Mouse (Mus musculus) ES-CJ7 (cell line): Measurements from ENCODE around the gene Zfp541.
A peak's percentile ranks its signal among the peaks of the same experiment; 100 is the strongest.

ENCODE experiments used
- DNase-seq: peaks from one replicate; pipeline ENCODE4 v3.0.0; 2011; ENCODE audit warnings: low read depth, low spot score

Zfp541 gene

GRCm38 (mm10) chr7:16061219-16062098 lies at the start of gene Zfp541:
TSS of gene Zfp541 (plus strand) at chr7:16061814.
- DNase-seq = peak; percentile 60

- peak; percentile 43 for DNase-seq
Measured at GRCm38 (mm10) chr7:16012576-16013263, 48.9 kb upstream of the Zfp541 start.

DNA sequence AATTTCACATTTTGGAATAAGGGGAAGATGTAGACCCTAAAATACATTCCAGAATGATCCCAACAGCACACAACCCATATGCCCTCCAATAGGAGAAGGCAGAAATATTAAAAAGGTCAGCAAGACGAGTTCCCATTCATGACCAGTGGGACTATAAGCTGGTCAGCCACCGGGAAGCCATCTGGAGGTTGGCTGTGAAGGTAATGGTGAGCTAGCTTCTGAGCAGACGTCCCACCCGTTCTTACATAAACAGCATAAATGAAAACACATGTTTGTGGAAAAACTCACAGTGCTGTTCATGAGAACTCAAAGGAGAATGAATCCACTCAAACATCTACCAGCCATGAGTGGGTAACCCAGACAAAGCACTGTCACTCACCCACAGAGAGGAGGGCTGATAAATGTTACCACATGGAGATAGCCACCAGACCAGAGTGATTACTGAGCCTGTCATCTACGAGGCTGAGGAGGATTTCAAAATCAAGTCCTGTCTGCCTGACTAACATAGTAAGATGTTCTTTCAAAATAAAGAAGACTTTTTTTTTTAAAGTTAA lies 47.8 kb upstream of the Zfp541 start:
- no peak for DNase-seq

GRCm38 (mm10) chr7:16014521-16015175 lies 47.0 kb upstream of the Zfp541 start:
- DNase-seq = no peak

DNA sequence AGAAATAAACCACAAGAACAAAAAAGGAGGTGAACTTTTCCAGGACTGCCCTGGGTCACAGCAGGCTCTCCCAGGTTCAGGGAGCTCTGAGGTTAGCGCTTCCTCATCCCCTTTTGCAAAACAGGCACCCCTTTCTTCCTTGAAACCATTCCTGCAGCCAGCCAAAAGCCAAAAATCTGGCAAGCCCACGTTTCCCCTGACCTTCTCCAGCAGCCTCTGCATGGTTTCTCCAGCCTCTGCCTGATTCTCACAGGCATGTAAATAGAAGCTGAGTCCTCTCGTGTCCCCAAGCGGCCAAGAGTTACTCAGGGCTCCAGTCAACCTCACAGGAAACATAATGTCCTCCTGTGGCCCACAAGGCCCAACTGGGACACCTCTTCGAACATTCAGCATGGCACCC lies 46.2 kb upstream of the Zfp541 start:
- DNase-seq = no peak

DNA sequence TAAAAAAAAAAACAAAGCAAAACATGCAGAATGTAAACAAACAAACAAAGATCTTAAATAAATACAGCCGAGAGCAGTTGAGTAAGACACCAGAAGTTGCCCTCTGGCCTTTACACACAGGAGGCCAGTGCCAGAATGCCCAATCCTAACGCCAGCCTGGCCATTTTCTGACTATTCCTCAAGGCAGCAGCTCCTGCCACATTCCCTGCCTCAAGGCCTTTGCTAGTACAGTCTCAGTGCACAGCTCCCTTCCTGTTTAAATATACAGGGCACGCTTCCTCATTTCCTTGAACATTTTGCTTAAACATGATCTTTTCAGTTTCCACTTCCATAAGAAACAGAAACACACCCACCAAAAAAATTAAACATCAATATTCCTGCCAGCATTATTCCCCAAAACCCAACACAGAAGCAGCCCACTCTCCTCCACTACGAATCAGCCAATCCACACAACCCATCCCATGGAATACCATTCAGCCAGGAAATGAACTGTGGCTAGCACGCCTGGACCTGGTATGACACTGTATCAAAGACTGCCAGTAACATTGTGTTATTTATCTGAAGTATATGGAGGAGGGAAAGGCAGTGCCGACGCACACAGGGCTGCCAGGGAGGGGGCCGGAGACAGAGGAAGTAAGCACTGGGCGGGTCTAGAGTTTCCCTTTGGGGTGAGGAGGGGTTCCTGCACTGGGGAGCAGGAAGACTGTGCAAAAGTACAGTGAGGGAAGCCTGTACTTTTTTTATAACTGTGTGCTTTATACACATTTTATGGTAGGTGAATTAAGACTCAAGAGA lies 43.4 kb upstream of the Zfp541 start:
- DNase-seq = no peak

- no peak for DNase-seq
Measured at GRCm38 (mm10) chr7:16019256-16020094, 42.1 kb upstream of the Zfp541 start.

- no peak for DNase-seq
Measured at GRCm38 (mm10) chr7:16024603-16025222, 36.9 kb upstream of the Zfp541 start.

GRCm38 (mm10) chr7:16028102-16028927 lies 33.3 kb upstream of the Zfp541 start:
- no peak for DNase-seq

DNA sequence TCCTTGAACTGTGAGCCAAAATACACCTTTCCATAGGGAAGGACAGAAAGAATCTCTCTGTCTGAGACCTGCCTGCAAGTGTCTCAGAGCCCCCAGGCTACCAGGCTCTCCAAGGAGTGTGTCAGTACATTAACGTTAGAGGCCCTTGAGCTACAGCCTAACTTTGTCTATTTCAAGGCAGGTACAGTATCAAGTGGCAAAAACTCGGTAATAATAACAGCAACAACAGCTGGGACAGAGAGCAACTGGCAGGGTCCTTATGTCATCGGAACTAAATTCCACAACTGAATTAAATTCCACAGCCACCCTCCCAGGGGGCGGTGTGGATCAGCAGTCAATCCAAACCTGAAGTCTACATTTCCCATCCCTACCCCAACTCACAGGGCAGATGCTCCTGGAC lies 30.5 kb upstream of the Zfp541 start:
- DNase-seq = no peak

GRCm38 (mm10) chr7:16033059-16033458 lies 28.6 kb upstream of the Zfp541 start:
- DNase-seq = no peak

DNA sequence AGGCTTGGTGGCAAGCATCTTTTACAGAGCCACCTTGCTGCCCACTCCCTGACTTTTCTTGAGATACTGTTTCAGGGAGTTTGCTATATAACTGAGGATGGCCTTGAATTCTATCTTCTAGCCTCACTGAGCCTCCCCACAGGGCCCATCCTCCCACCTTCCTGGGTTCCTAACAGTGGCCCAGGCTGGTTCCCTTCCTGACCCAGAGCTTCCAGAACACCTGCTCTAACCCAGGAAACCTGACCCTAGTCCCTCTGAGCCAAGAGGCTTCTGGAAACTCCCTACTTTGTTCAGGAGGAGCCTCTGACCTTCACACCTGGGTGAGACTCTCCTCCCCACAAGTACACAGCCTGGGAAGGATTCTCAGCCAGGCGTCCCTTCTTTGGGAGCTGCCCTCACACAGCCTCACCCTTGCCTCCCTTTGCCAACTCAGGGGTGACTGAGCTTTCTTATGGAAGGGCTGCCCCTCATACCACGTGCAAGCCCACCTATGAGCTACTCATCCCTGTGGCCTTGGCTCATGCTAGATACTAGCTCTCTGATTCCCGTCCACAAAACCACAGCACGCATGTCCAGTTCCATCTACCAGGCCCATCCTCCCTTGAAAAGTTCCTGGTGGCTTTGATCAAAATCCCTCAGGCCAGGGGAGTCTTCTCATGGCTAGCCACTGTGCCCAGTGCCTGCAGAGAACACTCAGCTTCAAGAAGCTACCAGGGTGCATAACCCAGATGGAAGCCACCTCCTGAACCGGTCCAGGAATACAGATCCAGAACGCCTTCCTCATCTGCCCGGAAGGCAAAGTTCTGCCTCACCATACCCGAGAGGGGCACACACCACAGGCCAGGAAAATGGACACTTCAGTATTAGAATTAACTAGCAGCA lies 27.8 kb upstream of the Zfp541 start:
- DNase-seq = no peak

DNA sequence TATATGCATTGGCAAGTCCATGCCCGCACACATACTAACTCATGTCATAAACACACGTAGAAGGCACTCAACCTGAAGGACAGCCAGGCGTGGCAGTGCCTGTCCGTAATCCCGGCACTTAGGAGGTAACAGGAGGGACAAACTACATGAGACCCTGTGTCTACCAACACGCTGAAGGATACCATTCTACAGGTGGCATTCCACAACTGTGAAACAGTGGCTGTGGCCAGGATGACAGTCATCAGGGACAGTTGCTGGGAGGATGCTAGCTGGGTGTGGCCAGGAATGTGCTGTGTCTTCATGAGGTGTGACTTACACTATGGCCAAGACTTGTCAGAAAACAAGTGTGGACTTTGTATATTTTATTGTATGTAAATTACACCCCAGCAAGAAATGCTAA lies 24.6 kb upstream of the Zfp541 start:
- DNase-seq = no peak

DNA sequence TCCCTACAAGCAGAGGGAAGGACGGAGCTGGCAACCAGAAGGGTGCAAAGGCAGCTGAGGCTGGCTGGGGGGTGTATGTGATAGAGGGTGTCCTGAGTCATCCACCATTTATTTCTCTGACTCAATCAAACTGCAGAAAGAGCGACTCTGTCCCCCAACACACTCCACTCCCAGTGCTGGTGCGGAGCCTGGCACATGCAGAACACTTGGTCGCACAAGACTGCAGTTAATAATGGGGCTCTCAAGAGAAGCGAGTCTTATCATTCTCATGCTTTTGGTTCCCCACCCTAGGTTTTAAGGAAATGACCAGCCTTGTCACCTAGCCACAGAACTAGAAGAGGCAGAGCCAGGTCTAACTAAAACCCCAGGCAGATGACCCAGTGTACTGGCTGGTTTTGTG lies 22.3 kb upstream of the Zfp541 start:
- DNase-seq = no peak

- DNase-seq = no peak
Measured at GRCm38 (mm10) chr7:16041208-16041607, 20.4 kb upstream of the Zfp541 start.

DNA sequence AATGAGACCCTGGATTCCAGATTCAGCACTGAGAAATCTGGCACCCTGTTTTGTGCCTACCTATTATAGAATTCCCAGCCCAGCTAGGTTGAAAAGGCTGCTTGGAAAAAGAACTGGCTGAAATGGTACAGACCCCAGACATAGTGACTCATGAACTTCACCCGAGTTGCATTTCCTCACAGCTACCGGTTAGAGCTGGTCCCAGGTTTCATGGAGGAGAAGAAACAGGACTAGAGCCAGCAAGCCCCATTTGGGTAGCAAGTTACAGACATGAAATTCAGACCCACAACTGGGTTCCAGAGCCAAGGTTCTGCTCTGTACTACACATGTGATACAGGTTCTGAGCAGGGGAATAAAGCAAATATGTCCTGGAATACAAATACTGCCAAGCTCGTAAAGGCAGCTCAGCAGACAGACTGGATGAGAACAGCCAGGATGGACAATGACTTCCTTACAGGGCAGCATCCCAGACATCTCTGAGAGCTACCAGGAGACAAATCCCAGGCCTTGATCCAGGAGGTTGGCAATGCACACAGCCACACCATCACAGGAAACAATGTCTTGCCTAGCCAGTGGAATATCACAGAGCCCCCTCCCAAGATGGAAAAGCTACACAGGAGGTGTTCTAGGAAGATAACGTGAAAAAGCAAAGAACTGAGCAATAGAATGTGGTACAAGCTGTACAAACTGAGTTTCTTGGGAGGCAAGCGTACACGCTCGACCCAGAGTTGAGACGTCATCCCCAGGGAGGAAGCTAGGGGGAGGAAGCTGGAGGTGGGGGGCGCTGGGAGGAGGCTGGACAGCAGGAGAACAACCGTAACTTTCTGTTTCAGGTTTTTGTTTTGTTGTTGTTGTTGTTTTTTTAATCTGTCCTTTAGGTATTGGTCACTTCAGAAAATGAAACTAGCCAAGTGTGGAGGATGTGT lies 18.5 kb upstream of the Zfp541 start:
- no peak for DNase-seq

- no peak for DNase-seq
Measured at GRCm38 (mm10) chr7:16043861-16044435, 17.7 kb upstream of the Zfp541 start.
